Mouse (Mus musculus): ENCODE data around the gene Arhgef17.
"Not testable (repeated sequence)": the region's sequence is repeated elsewhere in the genome, so short reads cannot be mapped to it uniquely, and the experiment has no call there.

The Arhgef17 gene

GRCm38 (mm10) chr7:100848744-100849143, 83.2 kb downstream of the Arhgef17 start:
- peak; percentile 37 to 75 for DNase-seq (ENCODE audit: low spot score in 2 of 2)

- no peak for DNase-seq (ENCODE audit: low spot score in 2 of 2)
Observed at GRCm38 (mm10) chr7:100847131-100847530, 84.8 kb downstream of the Arhgef17 start.

GRCm38 (mm10) chr7:100846033-100846432, 85.9 kb downstream of the Arhgef17 start:
- DNase-seq (ENCODE audit: low spot score in 2 of 2) = not testable (repeated sequence)

GRCm38 (mm10) chr7:100845412-100845811, 86.5 kb downstream of the Arhgef17 start:
- DNase-seq (ENCODE audit: low spot score in 2 of 2) = no peak

- DNase-seq (ENCODE audit: low spot score in 2 of 2) = no peak
Observed at GRCm38 (mm10) chr7:100845026-100845400, 86.9 kb downstream of the Arhgef17 start.

- DNase-seq (ENCODE audit: low spot score in 2 of 2) = no peak
Observed at GRCm38 (mm10) chr7:100844385-100845025, 87.4 kb downstream of the Arhgef17 start.

- DNase-seq (ENCODE audit: low spot score in 2 of 2) = no peak
Observed at GRCm38 (mm10) chr7:100843866-100844265, 88.0 kb downstream of the Arhgef17 start.

- no peak for DNase-seq (ENCODE audit: low spot score in 2 of 2)
Observed at GRCm38 (mm10) chr7:100842175-100842574, 89.7 kb downstream of the Arhgef17 start.

- no peak for DNase-seq (ENCODE audit: low spot score in 2 of 2)
Observed at GRCm38 (mm10) chr7:100841608-100842007, 90.3 kb downstream of the Arhgef17 start.

GRCm38 (mm10) chr7:100840906-100841305, 91.0 kb downstream of the Arhgef17 start:
- DNase-seq (ENCODE audit: low spot score in 2 of 2) = no peak

- DNase-seq (ENCODE audit: low spot score in 2 of 2) = no peak
Observed at GRCm38 (mm10) chr7:100839632-100840402, 92.1 kb downstream of the Arhgef17 start.

- DNase-seq (ENCODE audit: low spot score in 2 of 2) = no peak
Observed at GRCm38 (mm10) chr7:100837701-100838100, 94.2 kb downstream of the Arhgef17 start.

- DNase-seq (ENCODE audit: low spot score in 2 of 2) = no peak
Observed at GRCm38 (mm10) chr7:100836657-100837056, 95.2 kb downstream of the Arhgef17 start.

- DNase-seq (ENCODE audit: low spot score in 2 of 2) = no peak
Observed at GRCm38 (mm10) chr7:100835711-100836110, 96.2 kb downstream of the Arhgef17 start.

GRCm38 (mm10) chr7:100835168-100835567, 96.7 kb downstream of the Arhgef17 start:
- DNase-seq (ENCODE audit: low spot score in 2 of 2) = no peak

GRCm38 (mm10) chr7:100833859-100834258, 98.0 kb downstream of the Arhgef17 start:
- DNase-seq (ENCODE audit: low spot score in 2 of 2) = no peak

- DNase-seq (ENCODE audit: low spot score in 2 of 2) = no peak
Observed at GRCm38 (mm10) chr7:100828549-100828948, 103.4 kb downstream of the Arhgef17 start.

GRCm38 (mm10) chr7:100824661-100825060, 107.2 kb downstream of the Arhgef17 start:
- no peak for DNase-seq (ENCODE audit: low spot score in 2 of 2)
